Mouse (Mus musculus) CD8-positive naive resting alpha-beta T cell, adult 2 months (primary cell): Measurements from ENCODE around the gene Adgrf2.

Source experiments
- DNase-seq, 2 experiments: peaks; one replicate each; pipeline ENCODE4 v3.0.0; 2022; ENCODE audit warnings: low read depth in 2 of 2, low spot score in 2 of 2

The Adgrf2 gene

DNA sequence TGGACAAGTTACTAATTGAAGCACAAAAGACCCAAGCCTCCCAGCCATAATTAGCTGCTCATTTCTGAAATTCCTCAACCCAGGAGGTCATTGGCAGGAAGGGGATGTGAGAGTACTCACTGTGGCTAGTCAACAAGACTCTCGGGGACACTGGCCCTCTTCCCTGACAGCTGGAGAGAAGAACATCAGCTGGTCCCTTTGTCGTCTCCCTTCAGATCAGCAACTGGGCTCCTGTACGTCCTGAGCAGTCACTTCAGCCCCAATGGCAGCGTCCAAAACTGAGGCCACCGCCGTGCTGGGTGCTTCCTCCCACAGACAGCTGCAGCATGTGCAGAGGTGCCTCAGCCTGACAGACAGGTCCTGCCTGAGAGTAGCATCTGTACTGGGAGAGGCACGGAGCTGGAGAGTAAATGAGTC is at the start of gene Adgrf2:
Gene Adgrf2 (minus strand): TSS at position 379 of the 417 bp plus-strand sequence.
- no peak for DNase-seq

DNA sequence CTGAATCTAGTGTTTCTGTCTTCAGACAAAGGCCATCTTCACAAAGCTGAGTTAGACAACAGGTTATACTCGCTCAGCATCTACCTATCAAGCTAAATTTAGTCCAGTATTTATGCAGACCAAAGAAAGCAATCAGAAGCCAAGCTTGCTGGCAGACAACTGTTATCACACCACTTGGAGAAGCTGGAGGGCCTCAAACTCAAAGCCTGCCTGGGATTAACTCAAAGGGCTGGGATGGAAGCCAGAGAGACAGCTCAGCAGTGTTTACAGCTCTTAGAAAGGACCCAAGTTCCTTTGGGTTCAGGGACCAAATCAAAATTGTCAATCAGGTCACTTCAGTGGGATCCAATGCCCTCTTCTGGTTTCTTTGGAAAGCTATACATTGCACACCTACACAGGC is 48.8 kb upstream of the Adgrf2 start:
- DNase-seq, result no peak

GRCm38 (mm10) chr17:42789723-42790122 is 47.7 kb upstream of the Adgrf2 start:
- DNase-seq, result no peak

DNA sequence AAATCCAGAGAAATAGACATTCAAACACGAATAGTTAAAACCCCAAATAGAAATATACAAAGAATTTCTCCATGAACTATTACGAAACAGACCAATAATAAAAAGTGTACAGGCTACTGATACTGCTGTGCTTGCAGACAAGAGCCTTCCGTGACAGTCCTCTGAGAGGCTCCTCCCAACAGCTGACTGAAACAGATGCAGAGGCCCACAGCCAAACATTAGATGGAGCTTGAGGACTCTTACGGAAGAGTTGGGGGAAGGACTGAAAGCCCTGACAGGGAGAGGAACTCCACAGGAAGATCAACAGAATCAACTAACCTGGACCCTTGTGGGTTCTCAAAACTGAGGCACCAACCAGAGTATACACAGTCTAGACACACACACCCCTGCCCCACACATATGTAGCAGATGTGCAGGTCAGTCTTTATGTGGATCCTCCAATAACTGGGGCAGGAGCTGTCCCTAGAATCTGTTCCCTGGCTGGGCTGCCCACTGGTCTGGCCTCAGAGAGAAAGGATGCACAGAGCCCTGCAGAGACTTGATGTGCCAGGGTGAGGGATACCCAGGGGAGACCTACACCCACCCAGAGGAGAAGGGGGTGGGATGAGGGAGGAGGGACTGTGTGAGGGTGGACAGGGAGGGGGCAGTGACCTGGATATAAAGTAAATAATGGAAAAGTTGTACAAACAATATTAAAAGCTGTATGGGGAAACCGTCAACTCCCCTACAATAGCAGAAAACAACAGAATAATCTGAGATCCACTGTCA is 46.9 kb upstream of the Adgrf2 start:
- no peak for DNase-seq

- DNase-seq, result peak; percentile 10 to 34
Measured at GRCm38 (mm10) chr17:42782156-42782757, 40.3 kb upstream of the Adgrf2 start.

GRCm38 (mm10) chr17:42753791-42754190 is 11.8 kb upstream of the Adgrf2 start:
- DNase-seq, result no peak

DNA sequence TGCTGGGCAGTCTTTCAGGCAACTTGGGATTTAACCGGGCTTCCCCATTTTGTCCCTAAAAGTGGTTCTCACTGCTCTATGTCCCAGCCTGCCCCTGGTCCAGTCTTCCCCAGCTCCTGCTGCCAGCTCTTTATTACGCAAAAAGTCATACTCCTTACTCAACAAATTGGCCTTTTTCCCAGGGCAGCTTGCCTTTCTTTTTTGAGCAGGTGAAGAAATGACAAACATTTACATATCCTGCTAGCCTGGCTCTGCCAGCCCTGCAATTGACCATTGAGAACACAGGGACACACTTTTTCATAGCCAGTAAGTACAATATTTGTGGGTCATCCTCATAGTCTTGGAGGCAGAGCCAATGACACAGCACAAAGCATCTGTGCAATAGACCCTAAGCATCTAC is 10.2 kb upstream of the Adgrf2 start:
- no peak for DNase-seq

DNA sequence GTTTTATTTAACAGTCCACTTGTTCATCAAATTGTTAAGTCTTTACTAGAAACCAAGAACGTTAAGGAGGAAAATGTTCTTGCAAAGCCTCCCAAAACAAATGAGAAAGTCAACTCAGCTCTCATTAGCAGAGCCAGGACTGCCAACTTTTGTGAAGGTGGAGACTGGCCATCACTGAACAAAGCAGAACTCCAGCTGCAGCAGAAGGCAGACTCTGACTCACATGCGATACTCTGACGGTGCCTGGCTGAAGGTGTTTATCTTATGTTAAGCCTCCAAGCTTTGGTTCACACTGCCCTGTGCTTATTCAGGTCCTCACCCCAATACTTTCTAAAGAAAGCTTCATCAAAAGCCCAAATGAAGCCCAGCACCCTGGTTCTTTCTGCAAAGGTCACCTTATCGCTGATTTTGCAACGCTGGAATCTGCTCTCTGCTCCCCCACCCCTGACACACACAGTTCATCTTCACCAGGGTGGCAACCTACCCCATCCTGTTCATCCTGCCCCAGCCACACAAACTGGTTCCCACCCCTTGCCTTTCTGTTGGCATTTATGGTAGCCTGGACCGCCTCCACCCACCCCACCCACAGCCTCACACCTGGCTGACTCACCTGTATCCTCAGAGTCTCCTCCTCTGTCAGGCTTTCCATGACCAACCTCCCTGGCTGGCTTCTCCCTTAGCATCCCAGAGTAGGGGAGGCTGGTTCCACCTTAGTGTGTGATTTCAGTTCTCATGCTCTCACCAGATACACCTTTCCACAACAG is 3.9 kb upstream of the Adgrf2 start:
- no peak for DNase-seq

DNA sequence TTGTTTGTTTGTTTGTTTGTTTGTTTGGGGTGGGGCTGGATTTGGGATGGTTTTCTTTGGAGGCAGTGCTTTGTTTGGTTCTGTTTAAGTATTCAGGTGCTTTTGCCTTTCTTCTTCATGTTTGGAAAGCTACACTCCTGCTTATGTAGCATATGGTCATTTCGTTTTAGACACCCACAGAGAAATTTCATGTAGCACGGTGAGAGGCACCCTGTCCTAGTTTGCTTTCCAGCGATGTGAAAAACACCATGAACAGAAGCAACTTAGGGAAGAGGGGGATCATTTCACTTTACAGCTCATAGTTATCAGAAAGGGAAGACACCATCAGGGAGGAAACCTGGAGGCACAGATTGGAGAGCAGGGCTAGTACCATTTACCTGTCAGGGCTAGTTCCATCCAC is 844 bp upstream of the Adgrf2 start:
- DNase-seq, result no peak

- DNase-seq, result no peak
Measured at GRCm38 (mm10) chr17:42738794-42739193, 3.2 kb downstream of the Adgrf2 start.

DNA sequence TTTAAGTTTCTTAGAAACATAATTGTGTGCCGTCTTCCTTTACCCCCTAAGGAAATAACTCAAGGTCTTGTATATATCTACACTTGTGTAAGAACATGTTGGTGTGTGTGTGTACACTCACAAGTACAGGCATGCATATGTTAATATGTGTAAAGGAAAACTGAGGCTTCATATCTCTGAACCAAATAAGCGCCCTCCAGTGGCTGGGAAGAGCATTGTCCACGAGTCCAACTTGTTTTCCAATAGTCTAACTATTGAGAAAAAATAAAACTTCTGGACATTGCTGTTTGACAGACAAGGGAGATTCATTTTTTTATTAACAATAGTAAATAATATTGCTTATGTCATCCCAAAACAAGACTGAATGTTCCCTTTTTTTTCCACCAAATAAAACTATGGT is 24.8 kb downstream of the Adgrf2 start:
- no peak for DNase-seq

GRCm38 (mm10) chr17:42714991-42715390 is 27.0 kb downstream of the Adgrf2 start:
- no peak for DNase-seq

GRCm38 (mm10) chr17:42710717-42711116 is 31.3 kb downstream of the Adgrf2 start:
- DNase-seq, result no peak

DNA sequence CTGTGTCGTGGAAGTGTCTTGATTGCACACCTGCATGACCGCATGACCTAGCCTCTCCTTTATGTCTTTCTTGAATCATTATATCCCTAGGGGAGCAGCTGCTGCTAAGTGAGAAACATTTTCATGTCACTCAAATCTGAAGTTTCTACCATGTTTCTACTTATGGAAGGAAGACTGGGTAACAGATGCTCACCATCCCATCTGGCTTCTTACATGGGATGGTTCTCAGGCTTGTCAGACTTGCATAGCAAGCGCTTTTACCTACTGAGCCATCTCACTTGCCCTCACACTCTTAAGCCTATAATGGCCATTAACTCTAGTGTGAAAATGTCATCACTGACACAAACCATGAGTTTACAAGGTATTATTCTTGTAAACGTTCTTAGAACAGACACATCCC is 36.4 kb downstream of the Adgrf2 start:
- DNase-seq, result no peak

- DNase-seq, result no peak
Measured at GRCm38 (mm10) chr17:42702198-42702597, 39.8 kb downstream of the Adgrf2 start.

DNA sequence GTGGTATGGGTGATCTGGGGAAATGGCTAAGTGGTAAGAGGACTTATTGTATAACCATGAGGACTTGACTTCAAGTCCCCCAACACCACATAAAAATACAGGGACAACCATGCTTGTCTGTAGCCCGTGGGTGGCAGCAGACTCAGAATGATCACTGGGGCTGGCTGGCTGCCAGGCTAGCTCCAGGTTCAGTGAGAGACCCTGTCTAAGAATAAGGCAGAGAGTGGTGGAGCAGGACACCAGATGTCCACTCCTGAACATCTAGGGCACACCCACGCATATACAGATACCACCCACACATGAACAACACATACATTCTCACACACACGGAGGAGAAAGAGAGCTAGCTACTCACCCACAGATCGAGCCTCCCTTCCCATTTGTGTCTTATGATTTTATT is 47.2 kb downstream of the Adgrf2 start:
- DNase-seq, result no peak

DNA sequence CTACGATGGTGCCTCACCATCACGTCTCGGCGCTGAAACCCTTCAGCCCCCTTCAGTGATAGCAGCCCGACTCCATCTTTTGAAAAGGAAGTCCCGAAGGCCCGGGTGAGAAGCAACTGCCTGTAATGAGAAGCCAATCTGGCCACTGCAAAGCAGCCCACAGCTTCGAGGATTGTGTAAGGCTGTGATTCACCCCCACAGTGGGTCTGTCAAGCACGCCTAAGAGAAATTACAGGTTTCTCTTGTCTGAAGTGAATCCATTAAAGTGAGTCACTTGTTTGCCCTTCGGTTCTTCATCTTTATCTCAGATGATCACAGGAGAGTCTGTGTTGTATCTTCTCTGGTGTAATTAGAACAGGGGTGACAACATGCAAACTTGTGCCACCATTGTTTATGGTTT is 49.8 kb downstream of the Adgrf2 start, which contains the start of gene Adgrf4:
Gene Adgrf4 (minus strand): TSS at position 149 of the 400 bp plus-strand sequence.
- DNase-seq, result no peak

DNA sequence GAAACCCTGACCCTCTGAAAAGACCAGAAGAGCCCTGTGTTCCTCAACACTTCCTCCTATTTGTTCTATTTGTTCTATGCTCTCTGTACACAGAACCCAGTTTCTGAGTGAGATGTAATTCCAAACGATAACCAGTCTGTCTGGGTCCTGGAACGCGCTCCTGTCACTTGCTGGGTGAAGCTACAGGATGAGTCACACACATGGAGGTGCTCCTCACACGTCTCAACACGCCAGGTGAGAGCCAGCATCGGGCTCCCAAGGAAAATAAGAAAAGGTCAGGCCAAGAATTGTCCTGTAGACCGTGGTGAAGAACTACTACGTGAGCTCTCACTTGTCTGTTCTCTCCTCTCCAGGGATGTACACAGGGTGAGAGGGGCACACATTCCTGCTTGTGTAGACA is 51.4 kb downstream of the Adgrf2 start:
- no peak for DNase-seq
